Mouse (Mus musculus) skeletal muscle tissue, adult 2 months (tissue): ENCODE data around the gene Pcbp2.

ENCODE experiments used
- DNase-seq: peaks from one replicate; pipeline ENCODE4 v3.0.0-alpha.2; 2012; ENCODE audit warnings: low read depth, low spot score

Pcbp2 gene

GRCm38 (mm10) chr15:102463666-102464065 is 6.7 kb upstream of the Pcbp2 start:
- no peak for DNase-seq

GRCm38 (mm10) chr15:102468675-102469370 is 1.5 kb upstream of the Pcbp2 start:
- DNase-seq: no peak

GRCm38 (mm10) chr15:102470605-102471294 is 411 bp downstream of the Pcbp2 start:
- peak; percentile 76 for DNase-seq

- DNase-seq: peak; percentile 46
Measured at GRCm38 (mm10) chr15:102471295-102471645, 931 bp downstream of the Pcbp2 start.

GRCm38 (mm10) chr15:102471727-102472126 is 1.4 kb downstream of the Pcbp2 start:
- no peak for DNase-seq

- no peak for DNase-seq
Measured at GRCm38 (mm10) chr15:102473246-102473645, 2.9 kb downstream of the Pcbp2 start.

- DNase-seq: no peak
Measured at GRCm38 (mm10) chr15:102474520-102474919, 4.2 kb downstream of the Pcbp2 start.

- no peak for DNase-seq
Measured at GRCm38 (mm10) chr15:102483136-102483535, 12.8 kb downstream of the Pcbp2 start.

GRCm38 (mm10) chr15:102485853-102486252 is 15.5 kb downstream of the Pcbp2 start:
- DNase-seq: no peak

GRCm38 (mm10) chr15:102487664-102488063 is 17.3 kb downstream of the Pcbp2 start:
- no peak for DNase-seq

GRCm38 (mm10) chr15:102498322-102498721 is 28.0 kb downstream of the Pcbp2 start:
- DNase-seq: no peak

- no peak for DNase-seq
Measured at GRCm38 (mm10) chr15:102499370-102499769, 29.0 kb downstream of the Pcbp2 start.

- DNase-seq: no peak
Measured at GRCm38 (mm10) chr15:102499851-102500250, 29.5 kb downstream of the Pcbp2 start.

- DNase-seq: no peak
Measured at GRCm38 (mm10) chr15:102500479-102500878, 30.1 kb downstream of the Pcbp2 start.

GRCm38 (mm10) chr15:102501084-102501814 is 30.9 kb downstream of the Pcbp2 start:
- no peak for DNase-seq

GRCm38 (mm10) chr15:102502254-102502840 is 32.0 kb downstream of the Pcbp2 start:
- DNase-seq: no peak

GRCm38 (mm10) chr15:102503447-102503846 is 33.1 kb downstream of the Pcbp2 start, which contains the start of gene Gm10337:
Gene Gm10337, plus strand, starts transcription at chr15:102503722.
- no peak for DNase-seq

- DNase-seq: no peak
Measured at GRCm38 (mm10) chr15:102503924-102504782, 33.8 kb downstream of the Pcbp2 start.

GRCm38 (mm10) chr15:102505073-102505769 is 34.9 kb downstream of the Pcbp2 start:
- DNase-seq: no peak

- no peak for DNase-seq
Measured at GRCm38 (mm10) chr15:102505770-102506463, 35.6 kb downstream of the Pcbp2 start.
